Mouse (Mus musculus) brown adipose tissue, adult 24 weeks (tissue): Measurements from ENCODE around the gene Dnajc11. TPM values are rescaled to one million over a fixed set of nuclear protein-coding genes. Genes with fewer than 3 reads are reported as not detected.
A peak's percentile ranks its signal among the peaks of the same experiment; 100 is the strongest.

Source experiments
- H3K27ac ChIP-seq: fragments of 200-500 bp; replicated peaks from 2 replicates; pipeline ENCODE4 v1.5.1; 2012; ENCODE audit warnings: low read depth, mild to moderate bottlenecking, low read length
- H3K4me1 ChIP-seq: fragments of 200-500 bp; 2 replicates; pipeline ENCODE4 v1.6.1; 2012; ENCODE audit warnings: low read length, mixed read lengths; ENCODE audit not compliant: control insufficient read depth, insufficient read depth, insufficient read length
- H3K4me3 ChIP-seq: fragments of 200-500 bp; 2 replicates; pipeline ENCODE4 v1.5.1; 2012; ENCODE audit warnings: low read depth, mild to moderate bottlenecking, low read length, moderate library complexity; ENCODE audit not compliant: insufficient read depth
- polyA plus RNA-seq: library from polyadenylated mRNA; stranded (reverse); fragments of >200 nt; gene quantifications from 2 replicates; pipeline ENCODE4 v1.2.4, GENCODE M21; 2012; ENCODE audit not compliant: missing spikeins, insufficient read depth, insufficient read length

Dnajc11 gene
- polyA plus RNA-seq, 1 experiment = 50.7 TPM

DNA sequence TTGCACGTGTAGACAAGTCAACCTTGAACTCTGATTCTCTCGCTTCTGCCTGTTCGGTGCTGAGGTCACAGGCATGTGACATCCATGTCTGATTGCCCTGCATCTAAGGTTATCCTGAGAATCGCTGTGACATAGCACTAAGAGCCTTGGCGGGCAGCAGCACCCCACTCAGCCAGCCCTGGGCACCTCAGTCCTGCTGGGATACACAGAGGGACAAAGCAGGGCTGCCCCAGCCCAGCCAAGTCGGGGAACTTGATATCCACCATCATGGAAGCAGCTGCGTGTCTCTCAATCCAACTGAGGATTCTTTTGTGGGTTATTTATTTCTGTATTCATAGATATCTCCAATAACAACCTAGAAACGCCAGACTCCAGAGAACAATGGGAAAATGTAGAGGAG, 24.7 kb upstream of the Dnajc11 start:
- H3K4me1 ChIP-seq = peaks cover 3% of the 10 kb centered on the region; the same call in 1 of the 2 replicates
- H3K27ac ChIP-seq = no peak overlapping the region
- H3K4me3 ChIP-seq = no peak overlapping the region

DNA sequence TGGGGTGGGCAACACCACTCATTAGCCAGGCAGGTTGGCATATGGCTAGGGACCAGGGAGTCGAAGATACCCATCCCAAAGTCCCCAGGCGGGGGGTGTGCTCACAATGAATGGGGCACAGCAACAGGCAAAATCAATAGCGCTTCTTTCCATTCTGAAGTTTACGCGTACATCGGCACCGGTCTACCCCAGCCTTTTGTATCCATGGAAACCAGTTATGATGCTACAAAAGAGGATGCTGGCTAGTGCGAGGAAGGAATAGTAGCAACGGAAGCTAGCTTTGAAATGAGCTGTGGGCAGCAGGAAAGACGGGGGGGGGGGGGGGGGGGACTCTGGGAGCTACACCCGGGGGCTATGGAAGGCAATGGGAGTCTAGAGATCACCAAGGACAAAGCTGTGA, 17.2 kb upstream of the Dnajc11 start:
- Histone ChIP-seq H3K4me1 (no peaks in the 10 kb centered on the region), H3K27ac (no peak overlapping the region), H3K4me3 (no peak overlapping the region)

DNA sequence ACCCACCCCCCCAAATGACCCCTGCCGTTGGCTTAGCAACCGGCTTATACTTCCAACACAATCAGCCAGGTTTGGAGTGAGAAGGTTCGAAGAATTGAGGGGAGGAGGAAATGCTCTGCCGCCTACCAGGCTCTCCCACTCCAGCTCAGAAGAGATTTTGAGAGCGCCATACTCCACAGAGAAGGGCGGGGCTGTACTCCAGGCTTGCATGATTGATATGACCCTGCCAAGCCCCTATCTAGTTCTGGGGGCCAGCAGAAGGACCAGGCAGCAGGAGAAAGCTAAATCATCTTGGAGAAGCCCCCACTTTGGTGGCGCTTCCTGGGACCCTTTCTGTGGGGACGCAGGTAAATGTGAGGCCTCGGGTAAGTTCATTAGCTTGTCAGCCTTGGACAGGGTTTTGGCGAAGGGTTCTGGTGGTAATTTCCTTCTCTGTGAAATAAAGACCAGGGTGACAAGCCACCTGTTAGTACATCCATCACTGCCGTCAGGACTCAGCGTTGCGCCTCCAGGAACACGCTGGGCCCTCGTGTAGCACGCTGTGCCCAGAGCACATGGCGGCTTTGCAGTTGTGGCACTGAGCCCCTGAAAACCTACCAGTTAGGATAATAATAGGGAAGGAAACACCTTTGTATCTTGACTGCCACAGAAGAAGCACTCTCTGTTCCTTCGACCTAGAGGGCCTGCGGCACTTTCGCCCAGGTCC, 14.2 kb upstream of the Dnajc11 start:
- H3K4me3 ChIP-seq = no peak overlapping the region
- H3K27ac ChIP-seq = no peak overlapping the region
- no peaks in the 10 kb centered on the region for H3K4me1 ChIP-seq

GRCm38 (mm10) chr4:151919900-151920643, 13.4 kb upstream of the Dnajc11 start:
- Histone ChIP-seq H3K27ac (no peak overlapping the region), H3K4me3 (no peak overlapping the region), H3K4me1 (no peaks in the 10 kb centered on the region)

- Histone ChIP-seq H3K4me1 (no peaks in the 10 kb centered on the region), H3K27ac (no peak overlapping the region), H3K4me3 (no peak overlapping the region)
Measured at GRCm38 (mm10) chr4:151922124-151922523, 11.4 kb upstream of the Dnajc11 start.

- peaks cover 2% of the 10 kb centered on the region; the same call in 1 of the 2 replicates for H3K4me1 ChIP-seq
- peak overlapping the region; percentile 50 for H3K4me3 ChIP-seq
- peak overlapping the region; percentile 37; the same call in 1 of the 2 replicates for H3K27ac ChIP-seq
Measured at GRCm38 (mm10) chr4:151932576-151933504, 651 bp upstream of the Dnajc11 start.

DNA sequence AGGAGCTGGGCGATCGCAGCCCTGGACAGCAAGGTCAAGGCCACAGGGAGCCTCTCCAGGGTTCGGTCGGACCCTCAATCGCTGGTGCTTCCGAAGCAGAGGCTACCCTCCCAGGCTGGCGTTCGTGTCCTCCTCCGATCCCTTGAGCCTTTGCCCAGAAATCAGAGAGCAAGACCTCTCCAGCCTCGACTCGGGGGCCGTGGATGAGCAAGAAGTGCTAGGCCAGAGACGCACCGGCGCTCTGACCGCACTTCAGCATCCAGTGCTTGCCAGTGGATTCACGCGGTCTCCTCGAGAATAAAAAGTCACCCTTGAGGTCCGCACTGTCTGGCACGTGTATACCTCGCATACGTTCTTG, 703 bp downstream of the Dnajc11 start:
- H3K4me1 ChIP-seq = peaks cover 2% of the 10 kb centered on the region; the same call in 1 of the 2 replicates
- peak overlapping the region; percentile 83 for H3K27ac ChIP-seq
- peak overlapping the region; percentile 88 for H3K4me3 ChIP-seq

DNA sequence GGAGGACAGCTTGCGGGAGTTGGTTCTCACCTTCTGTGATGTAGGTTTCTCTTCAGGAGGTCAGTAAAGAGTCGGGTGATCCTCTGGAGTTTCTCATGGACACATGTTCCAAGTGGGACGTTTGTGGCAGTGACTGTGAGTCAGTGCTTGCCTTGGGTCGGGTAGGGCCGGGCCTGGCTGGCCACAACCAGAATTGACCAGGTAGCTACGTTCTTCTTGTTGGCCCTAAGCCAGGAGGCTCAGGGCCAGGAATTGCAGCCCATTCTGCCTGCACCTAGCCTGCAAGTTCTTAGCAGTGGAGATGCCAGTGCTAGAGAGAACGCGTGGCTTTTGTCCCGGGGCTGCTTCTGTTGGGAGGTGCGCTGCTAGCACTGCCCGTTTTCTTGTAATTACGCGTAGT, 4.0 kb downstream of the Dnajc11 start:
- H3K27ac ChIP-seq = no peak overlapping the region
- peaks cover 2% of the 10 kb centered on the region; the same call in 1 of the 2 replicates for H3K4me1 ChIP-seq
- no peak overlapping the region for H3K4me3 ChIP-seq

DNA sequence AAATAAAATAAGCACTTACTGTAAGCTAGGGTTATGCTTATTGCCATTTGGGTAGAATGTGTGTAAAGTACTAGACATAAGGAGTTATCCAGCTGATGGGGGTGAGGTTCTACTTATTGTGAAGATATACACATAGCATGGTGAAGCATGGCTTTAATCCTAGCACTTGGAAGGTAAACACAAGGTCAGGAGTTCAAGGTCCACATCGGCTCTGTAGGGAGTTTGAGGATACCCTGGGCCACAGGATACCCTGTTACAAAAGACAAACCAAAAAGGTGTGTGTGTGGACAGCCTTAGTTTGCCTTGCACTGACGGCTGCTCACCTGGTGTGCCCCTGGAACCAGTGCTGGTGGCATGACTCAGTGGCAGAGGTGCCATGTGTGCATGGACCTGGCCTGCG, 4.6 kb downstream of the Dnajc11 start:
- peaks cover 2% of the 10 kb centered on the region; the same call in 1 of the 2 replicates for H3K4me1 ChIP-seq
- no peak overlapping the region for H3K4me3 ChIP-seq
- H3K27ac ChIP-seq = no peak overlapping the region

DNA sequence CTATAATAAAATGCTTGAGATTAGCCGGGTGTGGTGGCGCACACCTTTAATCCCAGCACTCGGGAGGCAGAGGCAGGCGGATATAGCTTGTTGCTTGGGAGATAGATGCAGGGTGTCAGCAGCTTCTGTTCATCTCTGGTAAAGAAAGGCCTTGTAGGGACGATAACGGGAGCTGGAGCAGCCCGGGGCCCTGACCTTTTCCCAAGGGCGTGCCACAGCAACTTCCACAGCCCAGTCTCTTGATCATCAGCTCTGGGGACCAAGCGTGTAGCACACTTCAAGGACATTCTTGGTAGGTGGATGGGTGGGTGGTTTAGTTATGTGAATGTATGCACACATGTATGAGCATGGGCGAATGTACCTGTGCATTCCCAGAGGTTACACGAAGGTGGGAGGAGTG, 12.7 kb downstream of the Dnajc11 start:
- H3K4me1 ChIP-seq = no peaks in the 10 kb centered on the region; the same call in 1 of the 2 replicates
- no peak overlapping the region for H3K27ac ChIP-seq
- no peak overlapping the region for H3K4me3 ChIP-seq

DNA sequence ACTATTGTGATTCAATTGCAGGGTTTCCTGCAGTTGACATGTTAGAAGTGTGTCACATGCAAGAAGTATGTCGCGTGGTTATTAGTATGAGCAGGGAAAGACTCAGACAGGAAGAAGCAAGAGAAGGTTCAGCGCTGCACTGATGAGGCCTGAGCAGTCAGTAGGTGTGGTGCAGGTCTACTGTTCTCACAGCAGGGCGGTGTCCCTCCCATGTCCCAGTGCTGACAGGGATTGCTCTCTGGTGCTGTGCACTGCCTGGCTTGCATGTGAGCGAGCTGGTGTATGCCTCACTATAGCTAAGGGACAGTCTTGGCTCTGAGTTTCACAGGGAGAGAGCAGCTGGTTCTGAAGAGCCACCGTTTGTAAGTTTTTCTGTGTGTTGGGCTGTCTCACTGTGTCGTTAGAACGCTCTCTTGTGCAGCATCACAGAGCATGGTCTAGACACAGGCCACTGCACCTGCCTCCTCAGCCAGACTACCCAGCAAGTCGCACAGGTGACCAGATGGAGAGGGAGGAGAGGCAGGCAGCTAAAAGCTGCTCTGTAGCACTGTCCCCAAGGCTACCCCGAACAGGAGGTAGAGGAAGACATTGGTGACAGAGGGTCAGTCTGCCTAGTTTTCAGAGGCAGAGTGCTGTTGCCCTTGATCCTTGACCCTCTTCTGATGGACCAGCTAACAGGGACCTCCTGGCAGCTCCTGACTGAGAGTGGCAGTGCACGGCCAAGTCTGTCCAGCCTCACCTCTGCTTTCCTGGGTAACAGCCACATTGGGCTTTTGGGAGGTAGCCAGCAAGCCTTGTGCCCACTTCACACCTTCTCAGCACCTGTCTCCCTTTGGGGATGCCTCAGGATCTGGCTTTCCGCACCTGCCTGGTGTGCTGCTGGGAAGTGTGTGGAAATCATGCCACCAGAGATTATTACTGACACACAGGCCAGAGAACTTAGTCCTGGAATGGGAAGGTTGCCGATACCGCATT, 15.3 kb downstream of the Dnajc11 start:
- Histone ChIP-seq H3K4me1 (no peaks in the 10 kb centered on the region; the same call in 1 of the 2 replicates), H3K4me3 (no peak overlapping the region), H3K27ac (no peak overlapping the region)

GRCm38 (mm10) chr4:151953209-151953608, 19.7 kb downstream of the Dnajc11 start:
- H3K4me1 ChIP-seq = no peaks in the 10 kb centered on the region; the same call in 1 of the 2 replicates
- H3K27ac ChIP-seq = no peak overlapping the region

GRCm38 (mm10) chr4:151955791-151956190, 22.3 kb downstream of the Dnajc11 start:
- no peaks in the 10 kb centered on the region for H3K4me1 ChIP-seq
- H3K4me3 ChIP-seq = no peak overlapping the region
- no peak overlapping the region for H3K27ac ChIP-seq

More at GRCm38 (mm10) chr4:151953209-151953608, 19.7 kb downstream of the Dnajc11 start:
- no peak overlapping the region for H3K4me3 ChIP-seq
